Mouse (Mus musculus) megakaryocyte, embryonic 14.5 days (primary cell): ENCODE data around the gene Bdh1.

Source experiments
- FLI1 ChIP-seq: IDR thresholded peaks from 2 replicates; pipeline ENCODE4 v1.6.1; 2012; ENCODE audit warnings: low read length, inconsistent platforms, mixed read lengths
- GATA1 ChIP-seq: IDR thresholded peaks from 3 replicates; pipeline ENCODE4 v1.6.1; 2012; ENCODE audit warnings: mixed read lengths, low read length, inconsistent platforms, borderline replicate concordance

- no peak for TF ChIP-seq GATA1
- no peak for TF ChIP-seq FLI1
Observed at GRCm38 (mm10) chr16:31422000-31422399, at the start of gene Bdh1.
